Mouse (Mus musculus) layer of hippocampus, postnatal 36 days (tissue): Measurements from ENCODE around the gene Tbc1d10b. TPM values are rescaled to one million over a fixed set of nuclear protein-coding genes. Genes with fewer than 3 reads are reported as not detected.

Source experiments
- DNase-seq, 2 experiments: peaks; one replicate each; pipeline ENCODE4 v3.0.0; 2022
- total RNA-seq, 2 experiments: library from RNA; stranded (reverse); gene quantifications; 2 replicates each; pipeline ENCODE4 v1.2.3; 2021

Gene Tbc1d10b
- total RNA-seq, 2 experiments from 2014 or later = 107 to 108 TPM

DNA sequence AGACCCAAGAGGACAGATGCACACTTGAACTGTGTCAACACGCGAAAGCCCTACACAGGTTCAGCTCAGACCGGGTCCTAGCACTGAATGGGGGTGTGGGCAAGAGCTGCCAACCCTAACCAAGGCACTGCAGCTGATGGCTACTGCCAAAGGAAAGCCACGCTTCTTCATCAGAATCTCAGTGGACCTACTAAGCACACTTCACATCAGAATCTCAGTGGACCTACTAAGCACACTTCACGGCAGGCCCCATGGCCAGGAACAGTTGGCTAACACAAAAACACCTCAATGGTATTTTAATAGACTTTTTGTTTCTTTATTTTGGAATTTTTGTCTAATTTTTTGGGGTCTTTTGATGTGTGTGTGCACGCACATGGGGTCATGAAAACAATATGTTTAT lies 55.8 kb downstream of the Tbc1d10b start:
- DNase-seq = no peak

DNA sequence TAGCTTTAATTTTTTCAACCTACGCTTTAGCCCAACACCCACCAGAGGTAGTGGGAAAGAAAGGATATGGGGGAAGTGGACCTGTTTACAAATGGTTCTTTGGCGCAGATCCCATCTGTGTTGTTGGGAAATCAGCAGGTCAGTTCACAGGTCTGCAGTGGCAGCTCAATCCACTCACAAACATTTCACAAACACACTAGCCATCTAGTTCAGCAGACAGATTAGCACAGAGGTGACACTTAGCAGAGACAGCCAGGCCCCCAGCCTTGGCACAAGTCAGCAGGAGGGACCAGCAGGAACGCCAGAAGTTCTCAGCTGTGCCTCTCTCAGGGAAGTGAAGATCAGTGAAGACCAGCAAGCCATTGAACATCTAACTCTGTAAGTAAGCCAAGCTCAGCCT lies 60.4 kb downstream of the Tbc1d10b start:
- DNase-seq = no peak

Other genes starting within 250 kb of the Tbc1d10b start
- gene Cdipt, start 232.6 kb downstream of the Tbc1d10b start, total RNA-seq = 100 to 1,000 TPM; 159 to 164 TPM
- gene Cdiptos, start 232.4 kb downstream of the Tbc1d10b start, total RNA-seq = under 1 TPM in 1 of 2 experiments, not detected in 1; 0.35 TPM
- gene Mvp, start 193.8 kb downstream of the Tbc1d10b start, total RNA-seq = 1 to 10 TPM; 7.2 to 8.4 TPM
- under 1 TPM in 1 of 2 experiments, not detected in 1; 0.90 TPM for gene Pagr1b, start 192.0 kb downstream of the Tbc1d10b start, total RNA-seq
- 10 to 100 TPM; 10.4 to 16.2 TPM for gene Pagr1a, start 191.1 kb downstream of the Tbc1d10b start, total RNA-seq
- 10 to 100 TPM; 68.6 to 82.2 TPM for gene Gm42742, start 187.4 kb downstream of the Tbc1d10b start, total RNA-seq
- 100 to 1,000 TPM; 229 to 233 TPM for gene Prrt2, start 187.3 kb downstream of the Tbc1d10b start, total RNA-seq
- 100 to 1,000 TPM; 258 to 261 TPM for gene Maz, start 181.4 kb downstream of the Tbc1d10b start, total RNA-seq
- gene Kif22, start 166.0 kb downstream of the Tbc1d10b start, total RNA-seq = 1 to 10 TPM; 6.9 to 7.3 TPM
- gene Zg16, start 121.1 kb downstream of the Tbc1d10b start, total RNA-seq = not detected
- gene AI467606, start 117.1 kb downstream of the Tbc1d10b start, total RNA-seq = 1 to 10 TPM in 1 of 2 experiments, under 1 TPM in 1; 0.92 to 1.1 TPM
- under 1 TPM; 0.32 to 0.66 TPM for gene Qprt, start 86.2 kb downstream of the Tbc1d10b start, total RNA-seq
- gene Spn, start 70.6 kb downstream of the Tbc1d10b start, total RNA-seq = under 1 TPM; 0.50 to 0.73 TPM
- 10 to 100 TPM; 93.9 to 95.1 TPM for gene Cd2bp2, start 12.4 kb downstream of the Tbc1d10b start, total RNA-seq
- 1 to 10 TPM in 1 of 2 experiments, not detected in 1; 1.1 TPM for gene Mylpf, start 422 bp upstream of the Tbc1d10b start, total RNA-seq
- 10 to 100 TPM; 21.0 TPM for gene Zfp553, start 24.6 kb upstream of the Tbc1d10b start, total RNA-seq
- gene Sept1, start 24.7 kb upstream of the Tbc1d10b start, total RNA-seq = 1 to 10 TPM; 5.2 to 5.4 TPM
- gene Zfp771, start 35.8 kb upstream of the Tbc1d10b start, total RNA-seq = 10 to 100 TPM; 69.3 to 74.9 TPM
- 10 to 100 TPM; 21.0 to 21.9 TPM for gene Dctpp1, start 52.2 kb upstream of the Tbc1d10b start, total RNA-seq
- gene Sephs2, start 65.6 kb upstream of the Tbc1d10b start, total RNA-seq = 10 to 100 TPM; 36.1 to 37.2 TPM
- gene Itgal, start 87.8 kb upstream of the Tbc1d10b start, total RNA-seq = under 1 TPM; 0.10 to 0.35 TPM
- gene Zfp768, start 137.1 kb upstream of the Tbc1d10b start, total RNA-seq = 10 to 100 TPM; 10.2 to 11.4 TPM
- 1 to 10 TPM; 6.4 to 7.4 TPM for gene Zfp747, start 167.6 kb upstream of the Tbc1d10b start, total RNA-seq
- gene 9130019O22Rik, start 178.7 kb upstream of the Tbc1d10b start, total RNA-seq = 1 to 10 TPM; 2.7 to 3.2 TPM
- gene E430018J23Rik, start 185.2 kb upstream of the Tbc1d10b start, total RNA-seq = 1 to 10 TPM; 6.8 to 7.0 TPM
- gene Zfp764, start 198.4 kb upstream of the Tbc1d10b start, total RNA-seq = 1 to 10 TPM; 3.7 to 4.8 TPM
- gene Zfp688, start 213.6 kb upstream of the Tbc1d10b start, total RNA-seq = 10 to 100 TPM; 12.5 to 17.4 TPM
- 1 to 10 TPM; 6.9 to 7.1 TPM for gene Zfp689, start 240.7 kb upstream of the Tbc1d10b start, total RNA-seq